Mouse (Mus musculus): ENCODE measurements around the gene Best3.

DNA sequence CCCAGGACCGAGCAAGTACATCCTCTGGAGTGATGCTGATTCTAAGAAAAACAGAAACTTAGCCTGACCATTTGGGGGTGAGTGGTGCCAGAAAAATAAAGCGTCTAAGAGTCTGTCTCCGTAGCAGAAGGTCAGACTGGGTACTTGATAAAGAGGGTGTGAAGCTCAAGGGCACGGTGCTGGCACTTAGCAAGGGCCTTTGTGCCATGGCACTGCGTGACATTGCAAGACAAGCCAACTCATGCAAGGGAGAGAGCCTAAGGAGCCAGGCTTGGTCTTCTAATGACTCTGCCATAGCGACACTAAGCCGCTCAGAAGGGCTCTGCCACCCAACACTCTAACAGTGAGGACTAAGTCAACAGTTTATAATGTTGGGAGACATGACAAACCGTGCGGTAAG lies 7.3 kb upstream of the Best3 start:
- TF ChIP-seq CTCF (conservative IDR thresholded peaks at IDR 0.05; ENCODE audit: low read length) (no peak), POU5F1 (IDR thresholded peaks at IDR 0.05; ENCODE audit: borderline replicate concordance, low read length) (no peak)

Measured in E14TG2a.4 (cell line).